Mouse (Mus musculus) intestine, embryonic 16.5 days (tissue): ENCODE results near the gene Zfp991. TPM values are rescaled to one million over a fixed set of nuclear protein-coding genes. Genes with fewer than 3 reads are reported as not detected.
"Not testable (repeated sequence)": the region's sequence is repeated elsewhere in the genome, so short reads cannot be mapped to it uniquely, and the experiment has no call there.

Source experiments
- ATAC-seq: fragments of 200-750 bp; cut with Nextera tagmentation; 2 replicates; pipeline ENCODE4 v1.8.0; 2017; ENCODE audit warnings: moderate TSS enrichment, moderate library complexity
- H3K27ac ChIP-seq: fragments of 300-500 bp; sonication (generic); 2 replicates; pipeline ENCODE4 v1.5.1; 2014; ENCODE audit warnings: mild to moderate bottlenecking, low read length
- H3K27me3 ChIP-seq: fragments of 300-500 bp; sonication (generic); replicated peaks from 2 replicates; pipeline ENCODE4 v1.6.1; 2014; ENCODE audit warnings: low read length, control low read depth, mixed read lengths; ENCODE audit not compliant: control insufficient read depth, insufficient read depth
- H3K36me3 ChIP-seq: fragments of 300-500 bp; sonication (generic); 2 replicates; pipeline ENCODE4 v1.6.1; 2014; ENCODE audit warnings: low read length, control low read depth; ENCODE audit not compliant: control insufficient read depth, insufficient read depth
- H3K4me1 ChIP-seq: fragments of 300-500 bp; sonication (generic); 2 replicates; pipeline ENCODE4 v1.6.1; 2014; ENCODE audit warnings: low read length, control low read depth, mixed read lengths; ENCODE audit not compliant: control insufficient read depth, insufficient read depth
- H3K4me2 ChIP-seq: fragments of 300-500 bp; sonication (generic); 2 replicates; pipeline ENCODE4 v1.6.1; 2014; ENCODE audit warnings: low read depth, low read length, control low read depth
- H3K4me3 ChIP-seq: fragments of 300-500 bp; sonication (generic); 2 replicates; pipeline ENCODE4 v1.5.1; 2014; ENCODE audit warnings: mild to moderate bottlenecking, low read length
- H3K9ac ChIP-seq: fragments of 300-500 bp; sonication (generic); 2 replicates; pipeline ENCODE4 v1.6.1; 2014; ENCODE audit warnings: low read depth, low read length
- H3K9me3 ChIP-seq: fragments of 300-500 bp; sonication (generic); 2 replicates; pipeline ENCODE4 v1.6.1; 2016; ENCODE audit warnings: low read length, control low read depth; ENCODE audit not compliant: control insufficient read depth
- WGBS: fragments of 180-500 bp; shearing (Covaris S2); extraction: QIAGEN DNeasy Blood & Tissue Kit; methylation state at CpG from one replicate; pipeline ENCODE4 v1.1.7; 2014; 5-methylcytosine and 5-hydroxymethylcytosine counted together
- polyA plus RNA-seq: library from polyadenylated mRNA; unstranded; fragments of >200 nt; fragmentation: Nextera tagmentation; extraction: Ambion mirVana; gene quantifications from 2 replicates; pipeline ENCODE4 v1.2.1, GENCODE M21; 2015

Zfp991 gene
- polyA plus RNA-seq, 1 experiment from 2014 or later, result 7.7 TPM

GRCm38 (mm10) chr4:147212182-147212928, 80.5 kb downstream of the Zfp991 start:
- not testable (repeated sequence) for H3K4me2 ChIP-seq, H3K4me1 ChIP-seq, H3K4me3 ChIP-seq, H3K27me3 ChIP-seq, ATAC-seq, H3K27ac ChIP-seq, H3K9ac ChIP-seq, H3K36me3 ChIP-seq, H3K9me3 ChIP-seq
- 81% methylated on average over 3 of the region's 7 CpGs for WGBS

- not testable (repeated sequence) for H3K4me3 ChIP-seq, H3K9me3 ChIP-seq, H3K27ac ChIP-seq, H3K9ac ChIP-seq, H3K36me3 ChIP-seq, H3K27me3 ChIP-seq, H3K4me1 ChIP-seq, H3K4me2 ChIP-seq, ATAC-seq
- WGBS, result no CpG with 5 or more reads among the region's 1 CpGs
Observed at GRCm38 (mm10) chr4:147214233-147214632, 82.4 kb downstream of the Zfp991 start.

- H3K36me3 ChIP-seq, H3K9me3 ChIP-seq, H3K4me1 ChIP-seq, H3K9ac ChIP-seq, H3K4me3 ChIP-seq, H3K4me2 ChIP-seq, H3K27me3 ChIP-seq, H3K27ac ChIP-seq, ATAC-seq: not testable (repeated sequence)
- 77% methylated on average over 2 of the region's 4 CpGs for WGBS
Observed at GRCm38 (mm10) chr4:147217676-147218075, 85.8 kb downstream of the Zfp991 start.

GRCm38 (mm10) chr4:147219319-147220070, 87.7 kb downstream of the Zfp991 start:
- H3K4me2 ChIP-seq, result peak overlapping the region; percentile 23; the same call in 1 of the 2 replicates
- not testable (repeated sequence) for H3K4me1 ChIP-seq, H3K27ac ChIP-seq, H3K27me3 ChIP-seq, H3K9ac ChIP-seq, H3K36me3 ChIP-seq, H3K9me3 ChIP-seq, ATAC-seq
- WGBS, result 68% methylated on average over 49 of the region's 51 CpGs
- peak overlapping the region; percentile 43 for H3K4me3 ChIP-seq

- WGBS, result 82% methylated on average over 15 of the region's 20 CpGs
- not testable (repeated sequence) for H3K4me1 ChIP-seq, H3K36me3 ChIP-seq, H3K9ac ChIP-seq, H3K9me3 ChIP-seq, H3K4me2 ChIP-seq, H3K27ac ChIP-seq, H3K4me3 ChIP-seq, ATAC-seq, H3K27me3 ChIP-seq
Observed at GRCm38 (mm10) chr4:147220226-147220625, 88.4 kb downstream of the Zfp991 start.

GRCm38 (mm10) chr4:147222021-147222420, 90.2 kb downstream of the Zfp991 start:
- H3K4me3 ChIP-seq, ATAC-seq, H3K4me2 ChIP-seq, H3K27ac ChIP-seq, H3K27me3 ChIP-seq, H3K4me1 ChIP-seq, H3K9ac ChIP-seq, H3K9me3 ChIP-seq, H3K36me3 ChIP-seq: not testable (repeated sequence)
- WGBS, result 91% methylated on average over 4 of the region's 5 CpGs

GRCm38 (mm10) chr4:147223778-147224435, 92.1 kb downstream of the Zfp991 start:
- H3K4me1 ChIP-seq, H3K9me3 ChIP-seq, H3K9ac ChIP-seq, H3K27me3 ChIP-seq, H3K36me3 ChIP-seq, H3K4me3 ChIP-seq, H3K27ac ChIP-seq, ATAC-seq, H3K4me2 ChIP-seq: not testable (repeated sequence)
- WGBS, result 95% methylated on average over 23 of the region's 24 CpGs

GRCm38 (mm10) chr4:147225616-147226015, 93.8 kb downstream of the Zfp991 start:
- not testable (repeated sequence) for H3K9me3 ChIP-seq, H3K27me3 ChIP-seq, H3K27ac ChIP-seq, H3K4me3 ChIP-seq, H3K4me1 ChIP-seq, H3K4me2 ChIP-seq, ATAC-seq, H3K36me3 ChIP-seq, H3K9ac ChIP-seq
- WGBS, result 88% methylated on average over 8 of the region's 15 CpGs

GRCm38 (mm10) chr4:147230026-147230425, 98.2 kb downstream of the Zfp991 start:
- 64% methylated on average over 2 of the region's 3 CpGs for WGBS
- not testable (repeated sequence) for H3K4me1 ChIP-seq, H3K4me2 ChIP-seq, ATAC-seq, H3K9ac ChIP-seq, H3K27me3 ChIP-seq, H3K36me3 ChIP-seq, H3K4me3 ChIP-seq, H3K27ac ChIP-seq, H3K9me3 ChIP-seq
